ENCODE assay signal across 9 mouse cellular contexts in the genomic region with DNA sequence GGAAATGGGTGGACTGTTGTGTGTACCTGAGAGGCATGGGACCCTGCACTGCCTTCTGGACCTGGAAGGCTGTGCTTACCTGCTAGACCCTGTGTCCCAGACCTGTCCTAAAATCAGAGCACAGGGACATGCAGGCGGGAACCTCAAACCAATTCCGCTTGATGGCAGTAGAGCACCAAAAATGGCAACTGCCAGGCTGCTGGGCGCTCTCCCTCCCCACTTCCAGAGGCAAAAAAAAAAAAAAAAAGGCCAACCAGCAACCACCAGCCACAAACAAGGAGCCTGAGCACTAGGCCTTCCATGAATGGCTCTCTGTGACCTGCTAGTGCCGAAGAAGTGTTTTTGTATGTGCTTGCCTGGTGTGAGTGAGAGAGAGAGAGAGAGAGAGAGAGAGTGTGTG.
DNase-seq lines count a peak whose midpoint lies in the region; ATAC-seq lines count a peak whose summit lies in the region.
"Had no signal": no experiment of that assay in that cellular context is flagged by ENCODE, and none has a peak within 500 bp of the region (broad histone marks: within the 10 kb centered on the region; RNA-seq: fewer than 3 reads in every experiment).

No protein-coding gene starts in this region.

- peak; percentile 66 for DNase-seq in heart, postnatal 4 days
- no peak for DNase-seq in heart, adult 8-10 months (ENCODE audit: low spot score)
- peak; percentile 15 for DNase-seq in neural tube, embryonic 11.5 days (ENCODE audit: low spot score)
- DNase-seq in neural tube, embryonic 10.5 days (ENCODE audit: extremely low spot score, low spot score), result no peak
- DNase-seq in cerebellum, adult 9-10 months, result peak; percentile 35
- DNase-seq in retina, adult 2 months (ENCODE audit: low read depth, low spot score), result peak; percentile 2
- DNase-seq in spleen, postnatal 10 days (ENCODE audit: low spot score in 2 of 2), result no peak

- no peak overlapping the region for H3K27ac ChIP-seq in neural tube, embryonic 11.5 days (ENCODE audit: low read depth, low read length)
- no peak overlapping the region for H3K27ac ChIP-seq in forebrain, embryonic 12.5 days

- no peak overlapping the region for H3K4me2 ChIP-seq in neural tube, embryonic 11.5 days (ENCODE audit: low read depth)
- no peak overlapping the region for H3K4me2 ChIP-seq in forebrain, embryonic 12.5 days

- H3K9me3 ChIP-seq in neural tube, embryonic 11.5 days (ENCODE audit: control insufficient read depth, low read length), result no peaks in the 10 kb centered on the region
- H3K9me3 ChIP-seq in forebrain, embryonic 12.5 days, result no peaks in the 10 kb centered on the region
- H3K9me3 ChIP-seq: megakaryocyte, embryonic 14.5 days had no signal

- H3K9ac ChIP-seq in neural tube, embryonic 11.5 days (ENCODE audit: low read length), result no peak overlapping the region
- no peak overlapping the region for H3K9ac ChIP-seq in forebrain, embryonic 12.5 days

- WGBS in neural tube, embryonic 11.5 days, result 66% methylated on average over 4 of the region's 4 CpGs
- 84% methylated on average over 4 of the region's 4 CpGs for WGBS in forebrain, embryonic 12.5 days

- H3K27me3 ChIP-seq in neural tube, embryonic 11.5 days (ENCODE audit: control insufficient read depth, insufficient read depth, low read length), result no peaks in the 10 kb centered on the region
- H3K27me3 ChIP-seq in forebrain, embryonic 12.5 days, result no peaks in the 10 kb centered on the region
- H3K27me3 ChIP-seq: megakaryocyte, embryonic 14.5 days had no signal

- no peak overlapping the region for H3K4me3 ChIP-seq in neural tube, embryonic 11.5 days (ENCODE audit: low read depth, low read length)
- no peak overlapping the region for H3K4me3 ChIP-seq in forebrain, embryonic 12.5 days (replicated peaks)
- H3K4me3 ChIP-seq: megakaryocyte, embryonic 14.5 days had no signal

- H3K4me1 ChIP-seq in neural tube, embryonic 11.5 days (ENCODE audit: control insufficient read depth, insufficient read depth, low read length), result no peaks in the 10 kb centered on the region
- H3K4me1 ChIP-seq in forebrain, embryonic 12.5 days, result no peaks in the 10 kb centered on the region
- H3K4me1 ChIP-seq: megakaryocyte, embryonic 14.5 days had no signal

- ATAC-seq in neural tube, embryonic 11.5 days (ENCODE audit: insufficient read depth, low FRiP score, low TSS enrichment), result no peak
- ATAC-seq in forebrain, embryonic 12.5 days (ENCODE audit: low FRiP score), result no peak

- H3K36me3 ChIP-seq in neural tube, embryonic 11.5 days (ENCODE audit: control insufficient read depth, insufficient read depth, low read length), result no peaks in the 10 kb centered on the region
- H3K36me3 ChIP-seq in forebrain, embryonic 12.5 days (replicated peaks), result peaks cover 5% of the 10 kb centered on the region; the same call in 1 of the 2 replicates

Comparison
In these comparisons a context has a peak if more than half of its experiments do, and no peak if none do; other contexts are left out.
1. DNase-seq: peak in heart, postnatal 4 days (single experiment), neural tube, embryonic 11.5 days (single experiment), cerebellum, adult 9-10 months (single experiment) and retina, adult 2 months (single experiment); none in heart, adult 8-10 months (single experiment), neural tube, embryonic 10.5 days (single experiment) and spleen, postnatal 10 days (0 of 2).